21 mouse cellular contexts compared by ENCODE assay signal in the genomic region with DNA sequence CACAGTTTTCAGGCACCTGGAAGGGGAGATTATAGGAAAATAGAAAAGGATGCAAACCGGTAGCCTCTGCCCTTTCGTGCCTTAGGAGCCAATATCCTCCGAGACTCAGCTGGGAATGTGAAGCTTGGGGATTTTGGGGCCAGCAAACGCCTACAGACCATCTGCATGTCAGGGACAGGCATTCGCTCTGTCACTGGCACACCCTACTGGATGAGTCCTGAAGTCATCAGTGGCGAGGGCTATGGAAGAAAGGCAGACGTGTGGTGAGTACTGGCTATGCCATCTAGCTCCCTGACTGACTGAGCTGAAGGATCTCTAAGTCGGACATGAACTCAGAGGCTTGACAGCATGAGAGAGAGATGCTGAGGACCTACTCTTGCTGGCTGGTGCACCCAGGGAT. TPM values are rescaled to one million over a fixed set of nuclear protein-coding genes. Genes with fewer than 3 reads are reported as not detected.
DNase-seq lines count a peak whose midpoint lies in the region; ATAC-seq and TF ChIP-seq lines count a peak whose summit lies in the region.
"Had no signal": no experiment of that assay in that cellular context is flagged by ENCODE, and none has a peak within 500 bp of the region (broad histone marks: within the 10 kb centered on the region; RNA-seq: fewer than 3 reads in every experiment).

No protein-coding gene starts in this region.

- H3K4me3 ChIP-seq in hindbrain, embryonic 13.5 days = no peak overlapping the region
- H3K4me3 ChIP-seq in hindbrain, embryonic 10.5 days = no peak overlapping the region
- no peak overlapping the region for H3K4me3 ChIP-seq in CH12.LX (replicated peaks in 1 of 3; ENCODE audit: low read depth in 2 of 3, low read length in 2 of 3, poor library complexity in 1 of 3)
- H3K4me3 ChIP-seq in cerebellum, adult 2 months (replicated peaks; ENCODE audit: insufficient read depth, low read depth, low read length) = no peak overlapping the region
- H3K4me3 ChIP-seq in kidney, adult 2 months (ENCODE audit: insufficient read depth, low read depth, low read length) = no peak overlapping the region
- H3K4me3 ChIP-seq: gastrocnemius, adult 2 months; liver, embryonic 15.5 days; neural tube, embryonic 15.5 days had no signal

- TF ChIP-seq EP300 in CH12.LX (IDR thresholded peaks at IDR 0.05; ENCODE audit: low read length) = no peak

- dilution Hi-C loops in CH12.LX (cut with MboI; ENCODE audit: extremely low pct_ligation_motif_present, extremely low pct_unique_long_range_greater_than_20kb, low sequenced_read_pairs) = no loop called here

- H3K4me2 ChIP-seq in hindbrain, embryonic 13.5 days = no peak overlapping the region
- H3K4me2 ChIP-seq in CH12.LX (ENCODE audit: insufficient read depth, low read depth, poor library complexity, severe bottlenecking) = no peak overlapping the region
- H3K4me2 ChIP-seq: liver, embryonic 15.5 days; neural tube, embryonic 15.5 days had no signal

- peaks cover 8% of the 10 kb centered on the region for H3K79me2 ChIP-seq in CH12.LX (replicated peaks; ENCODE audit: control insufficient read depth, extremely low read depth, insufficient read depth, poor library complexity, severe bottlenecking)

- H3K27ac ChIP-seq in hindbrain, embryonic 13.5 days = 0 out of 2 replicates have a peak overlapping the region, but pooled peaks have one; percentile 30
- H3K27ac ChIP-seq in hindbrain, embryonic 10.5 days = no peak overlapping the region
- no peak overlapping the region for H3K27ac ChIP-seq in CH12.LX (ENCODE audit: insufficient read depth, low read depth)
- H3K27ac ChIP-seq in cerebellum, adult 2 months (ENCODE audit: insufficient read depth, low read length) = peak overlapping the region; percentile 66
- no peak overlapping the region for H3K27ac ChIP-seq in kidney, adult 2 months (ENCODE audit: insufficient read depth, low read depth, low read length)
- H3K27ac ChIP-seq: gastrocnemius, adult 2 months; liver, embryonic 15.5 days; macrophage; neural tube, embryonic 15.5 days had no signal

- H3K9ac ChIP-seq in hindbrain, embryonic 13.5 days = no peak overlapping the region
- no peak overlapping the region for H3K9ac ChIP-seq in CH12.LX (ENCODE audit: insufficient read depth, low read depth)
- H3K9ac ChIP-seq: liver, embryonic 15.5 days; neural tube, embryonic 15.5 days had no signal

- no peaks in the 10 kb centered on the region for H3K9me3 ChIP-seq in hindbrain, embryonic 13.5 days
- H3K9me3 ChIP-seq in hindbrain, embryonic 10.5 days = no peaks in the 10 kb centered on the region
- H3K9me3 ChIP-seq in CH12.LX (replicated peaks; ENCODE audit: low read length) = no peaks in the 10 kb centered on the region
- H3K9me3 ChIP-seq: liver, embryonic 15.5 days; neural tube, embryonic 15.5 days had no signal

- no peak; the same call in 1 of the 2 replicates for TF ChIP-seq POLR2A in CH12.LX (IDR thresholded peaks at IDR 0.05; ENCODE audit: low read depth, low read length)
- no peak for TF ChIP-seq POLR2A in cerebellum, adult 2 months (IDR thresholded peaks at IDR 0.05; ENCODE audit: borderline replicate concordance, insufficient read depth, low read length)
- no peak for TF ChIP-seq POLR2A in kidney, adult 2 months (IDR thresholded peaks at IDR 0.05; ENCODE audit: low read depth, low read length)

- H3K4me1 ChIP-seq in hindbrain, embryonic 13.5 days (replicated peaks) = peaks cover 20% of the 10 kb centered on the region
- H3K4me1 ChIP-seq in hindbrain, embryonic 10.5 days (replicated peaks) = peaks cover 26% of the 10 kb centered on the region
- H3K4me1 ChIP-seq in CH12.LX (ENCODE audit: control insufficient read depth in 1 of 2, insufficient read depth in 2 of 2) = peaks cover 16 to 34% of the 10 kb centered on the region in 2 experiments
- H3K4me1 ChIP-seq in cerebellum, adult 2 months (ENCODE audit: control insufficient read depth, insufficient read depth, low read length) = peaks cover 14% of the 10 kb centered on the region
- H3K4me1 ChIP-seq in kidney, adult 2 months (ENCODE audit: control insufficient read depth, insufficient read depth, low read length) = peaks cover 3% of the 10 kb centered on the region; the same call in 1 of the 2 replicates

- H3K27me3 ChIP-seq in hindbrain, embryonic 13.5 days = no peaks in the 10 kb centered on the region
- H3K27me3 ChIP-seq in hindbrain, embryonic 10.5 days (ENCODE audit: insufficient read depth, poor library complexity, severe bottlenecking) = no peaks in the 10 kb centered on the region
- no peaks in the 10 kb centered on the region for H3K27me3 ChIP-seq in CH12.LX (replicated peaks)
- no peaks in the 10 kb centered on the region for H3K27me3 ChIP-seq in cerebellum, adult 2 months (ENCODE audit: control insufficient read depth, insufficient read depth, low read length)
- H3K27me3 ChIP-seq in kidney, adult 2 months (replicated peaks; ENCODE audit: control insufficient read depth, insufficient read depth, low read length) = no peaks in the 10 kb centered on the region
- H3K27me3 ChIP-seq: liver, embryonic 15.5 days; neural tube, embryonic 15.5 days had no signal

- 74% methylated on average over 8 of the region's 8 CpGs for WGBS in hindbrain, embryonic 13.5 days
- WGBS in hindbrain, embryonic 10.5 days = 84% methylated on average over 8 of the region's 8 CpGs
- WGBS in cerebellum, adult 2 months = 13% methylated on average over 8 of the region's 8 CpGs
- 82% methylated on average over 8 of the region's 8 CpGs for WGBS in kidney, adult 2 months

- in situ Hi-C loops in CH12.LX (cut with MboI; ENCODE audit: low pct_ligation_motif_present, low pct_unique_long_range_greater_than_20kb, low sequenced_read_pairs) = no loop called here

- H3K36me3 ChIP-seq in hindbrain, embryonic 13.5 days = peaks cover 87% of the 10 kb centered on the region
- H3K36me3 ChIP-seq in hindbrain, embryonic 10.5 days = peaks cover 100% of the 10 kb centered on the region
- peaks cover 79 to 98% of the 10 kb centered on the region in 2 experiments for H3K36me3 ChIP-seq in CH12.LX (replicated peaks in 1 of 2; ENCODE audit: control insufficient read depth in 1 of 2, insufficient read depth in 1 of 2, low read length in 1 of 2)
- peaks cover 3% of the 10 kb centered on the region; the same call in 1 of the 2 replicates for H3K36me3 ChIP-seq in kidney, adult 2 months (ENCODE audit: control insufficient read depth, insufficient read depth, low read length)

- ATAC-seq in hindbrain, embryonic 13.5 days (ENCODE audit: low FRiP score) = no peak
- ATAC-seq in inflammation-experienced regulatory T-cells, adult 6 months = no peak
- ATAC-seq: CD4-positive, CD25-positive, alpha-beta regulatory T cell, adult 4 months; midbrain, embryonic 16.5 days had no signal

- TF ChIP-seq CTCF in CH12.LX (conservative IDR thresholded peaks at IDR 0.05 in 1 of 2, IDR thresholded peaks at IDR 0.05 in 1 of 2; ENCODE audit: low read depth in 2 of 2, low read length in 2 of 2) = peak in 1 of 2 experiments; percentile 30; a peak in 2 of 4 replicates
- peak; percentile 51; the same call in 1 of the 2 replicates for TF ChIP-seq CTCF in cerebellum, adult 2 months (IDR thresholded peaks at IDR 0.05; ENCODE audit: borderline replicate concordance, insufficient read depth, low read depth, low read length)
- TF ChIP-seq CTCF in kidney, adult 2 months (conservative IDR thresholded peaks at IDR 0.05; ENCODE audit: insufficient read depth, insufficient read length, low read depth, low read length) = no peak

- TF ChIP-seq RAD21 in CH12.LX (IDR thresholded peaks at IDR 0.05; ENCODE audit: low read depth, low read length) = peak; percentile 13

- DNase-seq in hindbrain, embryonic 10.5 days (ENCODE audit: low spot score) = no peak
- no peak for DNase-seq in CH12.LX (ENCODE audit: extremely low read depth)
- peak in 1 of 2 experiments; percentile 68 for DNase-seq in cerebellum, adult 2 months
- DNase-seq in layer of hippocampus, postnatal 10 days (ENCODE audit: low spot score in 2 of 2) = peak; percentile 49
- no peak for DNase-seq in thymus, postnatal 10 days (ENCODE audit: low spot score in 2 of 2)
- no peak for DNase-seq in kidney, adult 2 months
- DNase-seq: embryo, embryonic 11 days; gastrocnemius, adult 2 months; heart, postnatal 36 days; kidney, adult 18-20 months; thymus, postnatal 4 days had no signal

TF ChIP-seq in CH12.LX, 34 proteins besides CTCF, POLR2A, EP300 and RAD21 (continues in another document):
- no peak for TF ChIP-seq MEF2A (IDR thresholded peaks at IDR 0.05; ENCODE audit: borderline replicate concordance, low read depth, low read length)

RNA-seq across cellular contexts. Expression of a gene that starts 8.5 kb away (rescaled TPM):
- polyA plus RNA-seq in hindbrain, embryonic 13.5 days (2015; fragmentation: Nextera tagmentation; extraction: Ambion mirVana) = not detected in 2 replicates
- polyA plus RNA-seq in hindbrain, embryonic 10.5 days (2016; fragmentation: Nextera tagmentation; extraction: Ambion mirVana) = 0.67 TPM in 1 of 2 replicates, not detected in the other
- total RNA-seq in CH12.LX (2012; rRNA removed) (not detected in 2 replicates), CH12.LX (2014; rRNA removed) (not detected in 2 replicates)
- not detected in 2 replicates for polyA plus RNA-seq in CH12.LX (2012; ENCODE audit: insufficient read length, low read depth)
- not detected in 2 replicates for polyA plus RNA-seq in cerebellum, adult 2 months (2012; rRNA removed)
- not detected for total RNA-seq in layer of hippocampus, postnatal 10 days (2021)
- polyA plus RNA-seq in inflammation-experienced regulatory T-cells, adult 6 months (2017; shearing (Covaris generic)) = not detected
- polyA plus RNA-seq in kidney, adult 2 months (2012; rRNA removed) = not detected in 2 replicates
- total RNA-seq: gastrocnemius, adult 2 months; heart, postnatal 36 days; left cerebral cortex, postnatal 14 days had no signal
- polyA plus RNA-seq: brain, embryonic 14.5 days; CD4-positive, CD25-positive, alpha-beta regulatory T cell, adult 4 months; liver, embryonic 15.5 days; macrophage; midbrain, embryonic 16.5 days; neural tube, embryonic 15.5 days; stomach, embryonic 14.5 days had no signal

RNA-seq across cellular contexts. Expression of a gene that starts 8.5 kb away (rescaled TPM):
- polyA plus RNA-seq in hindbrain, embryonic 13.5 days (2015; fragmentation: Nextera tagmentation; extraction: Ambion mirVana) = 197 and 211 TPM in 2 replicates
- 366 and 418 TPM in 2 replicates for polyA plus RNA-seq in hindbrain, embryonic 10.5 days (2016; fragmentation: Nextera tagmentation; extraction: Ambion mirVana)
- total RNA-seq in CH12.LX (2012; rRNA removed) (249 and 275 TPM in 2 replicates), CH12.LX (2014; rRNA removed) (344 and 367 TPM in 2 replicates)
- polyA plus RNA-seq in CH12.LX (2012; ENCODE audit: insufficient read length, low read depth) = 520 and 563 TPM in 2 replicates
- 36.1 and 41.1 TPM in 2 replicates for polyA plus RNA-seq in cerebellum, adult 2 months (2012; rRNA removed)
- 100 to 1,000 TPM; 100 to 112 TPM for total RNA-seq in layer of hippocampus, postnatal 10 days (2021)
- polyA plus RNA-seq in inflammation-experienced regulatory T-cells, adult 6 months (2017; shearing (Covaris generic)) = 100 to 1,000 TPM; 535 to 666 (median 652) TPM
- polyA plus RNA-seq in kidney, adult 2 months (2012; rRNA removed) = 27.8 and 48.3 TPM in 2 replicates

RNA-seq across cellular contexts. Expression of a gene that starts 49.8 kb away (rescaled TPM):
- polyA plus RNA-seq in hindbrain, embryonic 13.5 days (2015; fragmentation: Nextera tagmentation; extraction: Ambion mirVana) = 31.2 and 34.2 TPM in 2 replicates
- polyA plus RNA-seq in hindbrain, embryonic 10.5 days (2016; fragmentation: Nextera tagmentation; extraction: Ambion mirVana) = 37.8 and 46.0 TPM in 2 replicates
- total RNA-seq in CH12.LX (2012; rRNA removed) (36.8 and 39.4 TPM in 2 replicates), CH12.LX (2014; rRNA removed) (40.1 and 41.7 TPM in 2 replicates)
- polyA plus RNA-seq in CH12.LX (2012; ENCODE audit: insufficient read length, low read depth) = 48.7 and 51.7 TPM in 2 replicates
- polyA plus RNA-seq in cerebellum, adult 2 months (2012; rRNA removed) = 58.2 and 65.4 TPM in 2 replicates
- 10 to 100 TPM; 28.8 to 32.3 TPM for total RNA-seq in layer of hippocampus, postnatal 10 days (2021)
- 10 to 100 TPM; 28.1 to 45.4 (median 37.4) TPM for polyA plus RNA-seq in inflammation-experienced regulatory T-cells, adult 6 months (2017; shearing (Covaris generic))
- 28.4 and 28.5 TPM in 2 replicates for polyA plus RNA-seq in kidney, adult 2 months (2012; rRNA removed)

Comparison
In these comparisons a context has a peak if more than half of its experiments do, and no peak if none do; other contexts are left out.
1. H3K27ac ChIP-seq: peak in hindbrain, embryonic 13.5 days (single experiment) and cerebellum, adult 2 months (single experiment); none in hindbrain, embryonic 10.5 days (single experiment), CH12.LX (single experiment) and kidney, adult 2 months (single experiment).
2. DNase-seq: peak in layer of hippocampus, postnatal 10 days (2 of 2); none in hindbrain, embryonic 10.5 days (single experiment), CH12.LX (single experiment), thymus, postnatal 10 days (0 of 2) and kidney, adult 2 months (single experiment).